Mouse (Mus musculus): ENCODE results near the gene Tmem132c. TPM values are rescaled to one million over a fixed set of nuclear protein-coding genes. Genes with fewer than 3 reads are reported as not detected.
"Not testable (repeated sequence)": the region's sequence is repeated elsewhere in the genome, so short reads cannot be mapped to it uniquely, and the experiment has no call there.

Tmem132c gene
- polyA plus RNA-seq, 1 experiment: 0.81 TPM

DNA sequence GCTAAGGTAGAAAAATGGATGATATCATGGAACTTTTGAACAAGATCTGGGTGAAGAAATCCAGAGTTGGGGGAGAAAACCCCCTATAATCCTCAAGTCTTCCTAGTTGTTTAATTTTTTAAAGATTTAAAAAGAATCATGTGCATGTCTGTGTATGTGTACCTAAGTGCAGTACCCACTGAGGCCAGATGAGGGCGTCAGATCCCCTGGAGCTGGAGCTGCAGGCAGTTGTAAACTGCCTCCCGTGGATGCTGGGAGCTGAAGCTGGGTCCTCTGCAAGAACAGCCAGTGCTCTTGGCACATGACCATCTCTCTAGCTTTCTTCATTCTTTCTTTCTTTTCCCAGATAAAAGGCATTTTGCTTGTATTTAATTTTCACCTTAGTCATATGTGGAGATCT is 103.1 kb downstream of the Tmem132c start:
- DNase-seq (ENCODE audit: low spot score): no peak

DNA sequence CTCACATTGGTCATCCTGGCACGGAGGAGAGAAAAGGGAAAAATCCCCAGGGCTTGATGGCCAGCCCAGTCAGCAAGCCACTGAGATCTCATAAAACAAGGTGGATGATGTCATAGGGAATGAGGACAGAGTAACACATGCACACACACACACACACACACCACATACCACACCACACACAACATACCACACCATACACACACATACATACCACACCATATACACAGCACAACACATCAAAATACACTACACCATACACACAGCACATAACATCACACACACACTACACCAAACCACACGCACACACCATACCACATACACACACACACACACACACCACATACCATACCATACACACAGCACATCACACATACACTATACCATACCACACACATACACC is 104.8 kb downstream of the Tmem132c start:
- DNase-seq (ENCODE audit: low spot score): no peak

DNA sequence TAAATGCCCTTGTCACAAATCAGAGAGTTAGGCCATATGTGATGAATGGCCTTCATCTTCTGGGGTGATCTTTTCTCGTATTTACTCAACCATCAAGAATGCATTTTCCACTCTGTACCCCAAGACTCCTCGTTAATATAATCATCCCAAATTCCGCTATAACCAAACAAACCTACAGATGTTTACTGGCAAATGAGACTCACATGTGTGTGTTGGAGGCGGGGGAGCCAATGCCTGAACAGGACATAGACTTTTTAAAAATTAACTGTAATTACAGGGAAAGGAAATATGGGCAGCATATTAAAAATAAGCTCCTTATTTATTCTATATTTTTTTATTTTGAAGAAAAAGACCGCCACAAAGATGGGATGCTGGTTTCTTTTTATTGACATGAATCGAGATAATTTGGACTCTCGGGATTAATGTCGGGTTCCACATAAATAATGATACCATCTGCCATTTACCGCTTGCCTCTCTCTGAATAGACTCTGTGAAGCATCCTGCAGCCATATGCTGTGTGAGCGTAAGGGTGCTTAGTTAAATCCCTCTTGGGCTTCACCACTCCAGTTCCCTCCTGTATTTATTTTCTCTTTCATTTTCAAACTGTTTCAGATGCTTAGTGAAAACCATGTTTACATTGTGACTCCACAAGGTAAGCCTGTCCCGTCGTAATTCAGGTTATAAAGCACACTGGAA is 105.6 kb downstream of the Tmem132c start:
- no peak for DNase-seq (ENCODE audit: low spot score)

DNA sequence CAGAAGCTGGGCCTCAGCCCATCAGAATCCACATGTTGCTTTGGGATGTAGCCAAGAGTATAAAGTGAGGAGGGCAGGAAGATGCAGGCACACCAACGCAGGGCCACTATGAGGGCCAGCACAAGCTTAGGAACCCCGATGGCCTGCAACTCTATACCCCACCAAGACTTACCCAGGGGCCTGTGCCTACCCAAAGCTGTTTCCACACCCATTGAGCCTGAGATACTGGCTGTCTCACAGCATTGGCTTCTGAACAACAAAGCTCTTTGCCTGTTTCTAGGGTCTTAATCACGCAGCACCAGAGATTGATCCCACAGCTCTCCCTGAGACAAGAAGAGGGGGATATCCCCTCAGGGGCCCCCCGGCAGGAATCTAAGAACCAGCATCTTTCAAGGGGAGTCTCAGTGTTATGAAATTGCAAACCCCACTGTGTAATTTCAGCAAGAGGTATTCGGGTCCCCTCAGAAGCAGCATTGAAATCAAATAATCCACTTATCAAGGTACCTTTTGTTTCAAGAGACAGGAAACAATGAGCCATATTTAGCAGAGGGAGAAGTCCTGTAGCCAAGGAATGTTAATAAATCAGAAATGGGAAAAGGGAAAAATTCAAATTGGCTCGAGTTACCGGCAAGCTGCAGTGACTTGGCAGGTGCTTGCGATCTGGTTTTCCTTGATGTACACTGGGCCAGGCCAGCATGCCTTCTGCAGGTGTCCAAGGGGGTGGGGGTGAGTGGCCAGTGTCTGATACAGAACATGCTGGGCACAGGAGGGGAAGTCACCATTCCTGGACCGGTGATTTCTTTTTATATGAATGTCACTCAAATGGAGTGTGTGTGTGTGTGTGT is 107.8 kb downstream of the Tmem132c start:
- DNase-seq (ENCODE audit: low spot score): no peak

DNA sequence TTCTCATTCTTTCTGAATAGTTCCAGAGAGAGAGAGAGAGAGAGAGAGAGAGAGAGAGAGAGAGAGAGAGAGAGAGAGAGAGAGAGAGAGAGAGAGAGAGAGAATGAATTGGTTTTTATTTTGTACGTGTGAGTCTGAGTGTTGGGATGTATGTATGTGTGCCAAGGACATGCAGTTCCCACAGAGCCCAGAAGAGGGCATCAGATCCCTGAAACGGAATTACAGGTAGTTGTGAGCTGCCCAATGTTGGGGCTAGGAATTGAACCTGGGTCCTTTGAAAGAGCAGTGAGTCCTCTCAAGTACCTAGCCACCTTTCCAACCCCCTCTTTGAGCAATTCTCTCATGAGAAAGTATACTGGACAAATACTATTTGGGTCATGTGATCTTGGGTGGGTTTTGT is 111.4 kb downstream of the Tmem132c start:
- DNase-seq (ENCODE audit: low spot score): no peak

DNA sequence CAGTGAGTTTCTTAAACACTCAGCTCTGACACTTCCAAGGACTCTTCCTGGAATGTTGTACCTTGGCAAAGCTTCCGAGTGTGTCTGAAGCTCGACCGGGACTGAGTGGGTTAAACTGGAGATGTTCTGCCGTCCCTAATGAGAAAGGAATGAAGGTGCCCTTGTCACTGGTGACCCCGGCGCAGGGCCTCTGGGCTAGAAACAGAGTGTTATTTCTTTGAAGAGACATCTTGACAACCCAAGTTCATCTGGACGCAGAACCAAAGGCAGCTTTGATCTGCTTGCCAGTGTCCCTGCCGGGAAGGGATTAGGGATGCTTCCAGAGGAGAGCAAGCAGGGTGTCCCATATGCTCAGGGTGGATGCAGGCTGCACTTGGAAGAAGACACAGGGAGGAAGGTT is 114.2 kb downstream of the Tmem132c start:
- DNase-seq (ENCODE audit: low spot score): no peak

DNA sequence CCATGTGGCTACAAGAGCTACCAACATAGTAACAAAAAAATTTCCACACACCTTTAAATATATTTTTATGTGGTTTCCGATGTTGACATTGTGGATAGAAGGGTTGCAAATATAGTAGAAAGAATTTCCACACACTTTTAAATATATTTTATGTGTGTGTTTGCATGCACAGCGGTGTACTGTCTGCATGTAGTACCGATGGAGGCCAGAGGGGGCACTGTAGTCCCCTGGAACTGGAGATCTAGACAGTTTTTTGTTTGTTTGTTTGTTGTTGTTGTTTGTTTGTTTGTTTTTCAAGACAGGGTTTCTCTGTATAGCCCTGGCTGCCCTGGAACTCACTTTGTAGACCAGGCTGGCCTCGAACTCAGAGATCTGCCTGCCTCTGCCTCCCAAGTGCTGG is 116.3 kb downstream of the Tmem132c start:
- DNase-seq (ENCODE audit: low spot score): not testable (repeated sequence)

DNA sequence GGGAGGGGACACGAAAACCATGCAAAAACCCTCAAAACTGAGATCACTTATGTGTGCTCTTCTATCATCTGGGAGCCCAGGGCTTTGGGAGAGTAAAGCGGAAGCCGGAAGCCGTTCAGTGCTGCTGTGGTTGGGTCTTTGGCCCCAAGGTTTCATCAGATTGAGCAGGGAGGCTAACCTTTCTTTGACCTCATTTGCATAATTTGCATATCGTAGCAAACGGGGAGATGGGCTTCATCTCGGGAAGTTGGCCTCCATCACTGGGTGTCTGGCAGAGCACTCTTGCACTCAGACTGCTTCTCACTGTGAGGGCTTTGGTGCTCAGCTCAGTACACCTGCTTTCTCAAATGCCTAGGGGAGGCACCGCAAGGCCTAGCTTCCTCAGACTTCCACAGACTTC is 119.5 kb downstream of the Tmem132c start:
- DNase-seq (ENCODE audit: low spot score): no peak

DNA sequence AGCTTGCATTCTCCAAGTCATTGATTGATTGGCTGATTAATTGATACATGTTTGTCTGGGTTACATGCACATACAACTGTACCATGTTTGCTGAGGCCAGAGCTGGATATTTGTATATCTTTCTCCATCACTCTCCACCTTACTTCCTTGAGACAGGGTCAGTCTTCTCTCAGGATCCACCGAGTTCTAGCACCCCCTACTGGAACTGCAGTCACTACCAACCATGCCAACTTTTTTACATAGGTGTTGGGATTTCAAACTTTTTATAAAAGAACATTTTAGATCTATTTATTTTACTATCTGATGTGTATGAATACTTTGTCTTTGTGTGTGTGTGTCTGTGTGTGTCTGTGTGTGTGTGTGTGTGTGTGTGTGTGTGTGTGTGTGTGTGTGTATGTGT is 123.5 kb downstream of the Tmem132c start:
- no peak for DNase-seq (ENCODE audit: low spot score)

DNA sequence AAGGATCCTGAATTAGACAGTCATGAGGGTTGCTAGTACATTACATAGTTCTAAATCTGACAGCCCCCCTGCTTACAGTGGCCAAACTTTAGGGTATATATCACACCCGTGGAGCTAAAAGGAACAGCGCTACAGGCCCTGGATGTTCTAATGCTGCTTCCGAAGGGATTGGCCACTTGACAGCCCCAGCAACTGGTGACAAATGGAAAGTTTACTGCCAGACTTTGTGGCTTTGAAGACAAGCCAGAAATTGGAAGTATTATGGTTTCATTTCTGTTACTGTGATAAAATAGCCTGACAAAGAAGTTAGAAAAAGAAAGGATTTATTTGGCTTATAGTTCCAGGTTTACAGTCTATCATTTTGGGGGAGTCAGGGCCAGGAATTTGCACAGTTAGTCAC is 126.6 kb downstream of the Tmem132c start:
- DNase-seq (ENCODE audit: low spot score): no peak

DNA sequence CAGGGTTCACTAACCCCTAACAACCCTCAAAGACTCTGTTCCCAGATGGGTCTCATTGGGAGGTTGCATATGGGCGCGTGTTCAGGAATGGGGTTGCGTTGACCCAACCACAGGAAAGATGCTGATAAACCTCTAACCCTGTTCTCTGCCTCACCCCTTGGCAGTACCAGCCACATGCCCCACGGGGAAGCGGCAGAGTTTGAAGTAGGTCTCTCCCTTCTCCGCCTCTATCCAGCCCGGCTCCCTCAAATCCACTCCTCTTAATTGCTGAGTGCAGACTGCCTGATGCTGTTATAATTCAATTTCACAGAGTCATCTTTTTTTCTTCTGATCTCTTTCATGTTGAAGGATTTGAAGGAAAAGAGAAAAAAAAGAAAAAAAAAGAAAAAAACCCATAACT is 128.2 kb downstream of the Tmem132c start:
- DNase-seq (ENCODE audit: low spot score): no peak

DNA sequence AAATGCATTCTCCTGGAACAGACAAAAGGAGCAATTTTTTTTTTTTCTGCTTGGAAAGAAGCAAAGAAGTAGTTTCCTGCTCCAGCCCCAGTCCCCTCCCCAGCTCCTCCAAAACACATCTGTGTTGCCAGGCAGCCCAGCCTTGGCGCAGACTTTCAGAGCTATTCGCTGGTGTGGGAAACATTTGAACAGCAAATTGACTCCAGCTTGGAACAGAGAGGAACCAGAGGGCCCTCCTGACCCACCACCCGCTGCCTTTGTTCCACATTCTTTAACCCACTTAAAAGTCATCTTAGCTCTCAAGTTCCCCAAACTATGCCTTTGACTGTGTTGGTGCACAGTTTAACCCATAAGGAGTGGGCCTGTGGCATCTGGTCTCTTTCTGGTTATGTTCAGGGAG is 128.9 kb downstream of the Tmem132c start:
- no peak for DNase-seq (ENCODE audit: low spot score)

DNA sequence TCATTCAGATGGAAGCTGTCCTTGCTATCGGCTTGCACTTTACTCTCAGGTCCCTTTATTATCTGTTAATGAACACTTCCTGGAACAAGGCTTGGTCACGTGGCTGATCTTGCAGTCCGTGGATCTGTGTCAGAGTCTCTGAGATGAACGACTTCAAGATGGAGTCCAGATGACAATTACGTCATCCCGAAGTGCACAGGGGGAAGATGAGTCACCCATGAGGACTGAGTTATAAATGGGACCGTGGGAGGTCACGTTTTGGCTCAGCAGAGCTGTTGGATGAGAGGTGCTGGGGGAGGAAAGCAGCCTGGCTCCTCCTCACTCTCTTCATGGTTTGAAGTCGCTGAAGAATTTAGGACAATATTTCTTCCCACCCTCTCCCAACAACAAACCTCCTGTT is 132.6 kb downstream of the Tmem132c start:
- DNase-seq (ENCODE audit: low spot score): no peak

DNA sequence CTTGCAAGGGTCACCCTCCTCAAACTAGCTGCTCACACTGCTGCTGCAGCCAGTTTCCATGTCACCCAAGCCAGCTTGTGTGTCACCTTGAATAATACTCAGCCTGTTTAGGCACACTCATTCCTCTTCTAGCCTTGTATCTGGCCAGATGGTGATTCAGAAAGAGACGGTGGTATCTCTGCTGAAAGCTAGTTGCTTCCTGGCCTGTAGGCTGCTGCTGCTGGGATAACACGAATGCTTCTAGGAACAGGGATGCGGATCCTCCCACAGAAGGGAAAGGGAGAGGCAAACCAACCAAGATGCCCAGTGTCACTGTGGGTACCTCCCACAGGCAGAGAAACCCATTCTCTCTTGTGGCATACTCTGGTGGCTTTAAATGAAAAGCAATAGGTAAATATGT is 134.0 kb downstream of the Tmem132c start:
- DNase-seq (ENCODE audit: low spot score): no peak

DNA sequence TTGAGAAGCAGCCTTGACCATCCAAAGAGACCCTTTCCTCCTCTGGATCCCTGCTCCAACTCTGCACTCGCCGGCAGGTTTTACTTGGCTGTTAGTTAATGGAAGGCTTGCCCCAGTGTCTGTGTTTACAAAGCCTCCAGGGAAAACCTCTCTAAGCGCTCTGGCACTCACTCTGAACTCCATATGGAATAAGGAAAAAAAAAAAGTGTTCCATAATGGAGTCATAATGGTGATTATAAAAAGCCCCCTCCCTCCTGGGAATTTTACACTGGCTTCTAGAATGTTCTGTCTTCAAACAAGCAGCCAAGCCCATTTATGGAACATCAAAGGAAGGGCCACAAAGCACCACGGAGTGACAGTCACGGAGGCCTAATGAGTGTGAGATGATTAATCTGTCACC is 136.9 kb downstream of the Tmem132c start:
- DNase-seq (ENCODE audit: low spot score): no peak

DNA sequence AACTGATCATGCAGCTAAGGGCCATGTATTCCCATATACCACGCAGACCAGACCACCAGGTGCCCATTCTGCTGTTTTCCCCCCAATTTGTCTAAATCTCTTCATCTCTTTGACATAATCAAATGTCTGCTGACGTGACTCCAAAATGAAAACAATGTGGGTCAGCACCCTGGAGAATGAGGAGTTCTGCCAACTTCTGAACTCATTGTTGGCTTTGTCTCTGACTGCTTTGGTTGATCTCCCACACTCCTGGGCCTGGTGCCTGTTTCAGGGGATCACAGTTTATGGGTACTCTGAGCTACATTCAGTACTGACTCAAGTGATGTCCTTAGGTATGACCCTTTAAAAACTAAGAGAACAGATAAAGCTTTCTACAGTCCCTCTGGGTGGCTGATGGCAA is 137.7 kb downstream of the Tmem132c start:
- DNase-seq (ENCODE audit: low spot score): no peak

DNA sequence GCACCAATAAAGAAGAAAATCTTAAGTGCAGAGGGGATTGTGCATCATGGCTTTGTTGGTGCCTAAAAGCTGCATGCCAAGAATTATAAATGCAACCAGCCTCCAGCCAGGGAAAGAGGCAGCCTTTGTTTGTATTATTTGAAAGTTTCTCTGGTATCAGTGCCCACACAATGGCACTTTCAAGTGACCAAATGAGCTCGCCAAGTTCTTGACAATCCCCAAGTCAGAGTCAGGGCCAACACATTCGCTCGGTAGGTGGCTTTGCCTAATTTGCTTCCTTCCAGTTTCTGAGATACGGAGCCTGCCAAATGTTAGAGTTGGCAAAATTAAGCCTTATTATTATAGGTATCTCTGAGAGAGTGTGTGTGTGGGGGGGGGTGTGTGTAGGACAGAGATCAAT is 139.6 kb downstream of the Tmem132c start:
- no peak for DNase-seq (ENCODE audit: low spot score)

DNA sequence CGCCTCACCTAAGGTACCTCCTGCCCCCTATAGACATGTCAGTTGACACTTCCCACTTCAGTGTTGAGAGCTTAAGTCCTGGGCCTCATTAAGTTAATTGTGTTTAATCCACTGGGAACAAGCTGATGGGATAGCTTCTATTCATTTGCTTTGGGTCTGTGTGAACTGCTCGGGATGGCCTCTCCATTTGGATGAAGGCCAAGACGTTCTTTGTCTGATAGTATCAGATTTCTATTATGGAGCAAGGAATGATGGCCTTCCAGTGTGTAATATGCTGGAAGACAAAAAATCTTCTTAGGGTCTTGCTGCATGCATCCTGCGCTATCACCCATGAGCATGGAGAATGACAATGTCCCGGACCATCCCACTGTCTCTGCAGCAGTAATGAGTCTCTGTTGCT is 141.0 kb downstream of the Tmem132c start:
- no peak for DNase-seq (ENCODE audit: low spot score)

DNA sequence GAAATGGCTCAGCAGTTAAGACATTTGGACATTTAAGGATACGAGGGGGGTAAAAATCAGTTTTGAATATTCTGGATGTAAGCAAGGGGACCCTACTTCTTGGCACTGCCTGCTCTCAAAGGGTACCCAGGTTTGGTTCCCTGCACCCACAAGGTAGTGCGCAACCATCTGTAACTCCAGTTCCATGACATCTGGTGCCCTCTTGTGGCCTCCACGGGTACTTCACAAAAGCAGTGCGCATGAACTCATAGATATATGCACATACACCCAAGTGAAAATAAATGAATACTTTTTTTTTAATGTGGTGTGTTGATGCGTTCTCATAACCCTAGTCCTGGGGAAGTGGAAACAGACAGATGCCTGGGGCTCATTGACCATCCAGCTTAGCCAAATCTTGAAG is 149.6 kb downstream of the Tmem132c start:
- no peak for DNase-seq (ENCODE audit: low spot score)

DNA sequence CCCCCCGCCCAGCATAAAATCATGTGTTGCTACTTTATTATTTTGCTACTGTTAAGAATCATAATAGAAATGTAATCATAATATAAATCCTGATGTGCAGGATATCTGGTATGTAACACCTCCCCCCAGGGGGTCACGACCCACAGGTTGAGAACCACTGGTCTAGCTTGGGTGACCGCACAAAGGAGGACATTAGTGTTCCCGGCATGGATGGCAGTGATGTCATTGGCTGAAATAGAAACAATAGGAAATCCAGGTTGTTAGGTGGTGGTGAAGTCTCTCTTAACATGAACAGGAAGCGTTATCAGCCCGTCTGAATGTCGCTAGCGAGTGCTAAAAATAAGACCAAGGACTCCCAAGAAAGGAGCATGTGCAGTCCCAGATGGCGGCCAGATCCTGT is 155.3 kb downstream of the Tmem132c start:
- no peak for DNase-seq (ENCODE audit: low spot score)

DNA sequence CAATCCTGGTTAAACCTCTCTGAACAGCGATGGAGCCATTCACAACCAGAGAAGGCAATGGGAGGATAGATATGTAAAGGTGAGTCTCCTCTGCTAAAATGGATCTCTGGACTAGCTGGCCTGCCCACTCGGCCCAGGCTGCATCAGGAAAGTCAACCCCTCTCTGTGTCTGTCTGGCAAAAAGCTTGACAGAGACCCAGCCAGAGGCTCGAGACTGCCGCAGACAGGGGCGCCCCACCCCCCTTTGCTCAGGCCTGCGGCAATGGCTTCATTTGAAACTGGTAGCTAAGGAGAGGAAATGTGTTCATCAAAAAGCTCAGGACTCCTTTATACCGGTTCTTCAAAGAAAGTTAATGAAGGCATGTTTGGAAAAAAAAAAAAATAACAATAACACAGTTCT is 156.4 kb downstream of the Tmem132c start:
- DNase-seq (ENCODE audit: low spot score): no peak

DNA sequence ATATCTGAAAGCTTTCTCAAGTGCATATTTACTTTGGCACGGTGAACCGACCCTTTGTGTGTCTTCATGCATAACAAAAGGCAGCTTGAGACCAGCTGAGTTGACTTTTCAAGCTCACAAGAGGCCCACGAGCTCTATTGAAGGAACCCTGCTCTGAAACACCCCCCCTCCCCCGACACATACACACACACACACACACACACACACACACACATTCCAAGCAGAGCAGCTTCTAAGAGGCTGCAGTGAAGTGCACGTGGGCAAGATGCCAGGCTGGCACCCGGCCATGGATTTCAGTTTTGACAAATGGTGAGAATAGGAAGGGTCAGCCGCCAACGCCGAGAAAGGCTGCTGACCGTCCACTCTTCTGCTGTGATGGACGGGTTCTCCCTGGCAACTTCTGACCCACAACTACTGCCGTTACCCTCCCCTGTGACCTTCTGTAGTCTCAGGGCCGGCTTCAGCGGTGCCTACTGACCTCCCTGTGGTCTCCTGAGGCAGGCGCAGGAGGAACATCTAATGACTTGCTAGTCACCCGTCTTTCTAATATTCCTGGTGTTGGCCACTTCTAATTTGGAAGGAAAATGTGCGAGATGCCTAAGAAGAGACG is 163.9 kb downstream of the Tmem132c start:
- DNase-seq (ENCODE audit: low spot score): no peak

DNA sequence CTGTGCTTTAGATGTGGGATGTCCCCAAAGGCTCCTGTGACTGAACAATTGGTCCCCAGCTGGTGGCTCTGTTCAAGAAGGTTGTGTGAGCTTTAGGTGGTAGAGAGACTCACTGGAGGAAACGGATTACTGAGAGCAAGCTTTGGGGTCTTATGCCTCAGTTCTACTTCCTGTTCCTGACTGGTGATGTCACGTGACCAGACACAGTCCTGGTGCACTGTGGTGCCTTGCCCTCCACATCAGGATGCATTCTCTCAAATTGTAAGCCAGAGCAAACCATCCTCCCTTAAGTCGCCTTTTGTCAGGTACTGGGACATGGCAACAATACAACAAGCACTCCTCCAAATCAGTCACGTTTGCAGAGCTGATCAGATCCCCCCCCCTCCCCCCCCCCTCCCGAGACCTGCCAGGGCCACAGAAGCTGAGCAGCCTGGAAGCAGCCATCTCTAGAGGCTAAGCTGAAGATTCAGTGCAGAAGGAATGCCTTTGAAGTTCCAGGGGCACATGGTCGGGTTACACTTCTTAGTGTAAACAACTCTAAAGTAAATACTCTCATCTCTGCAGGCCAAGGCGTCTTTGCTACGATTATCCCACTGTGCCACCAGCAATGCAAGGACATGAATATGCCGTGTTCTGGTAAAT is 164.5 kb downstream of the Tmem132c start:
- DNase-seq (ENCODE audit: low spot score): no peak

Measured in urinary bladder, adult 2 months (tissue).